Mouse (Mus musculus): ENCODE results near the gene Tnnt3.

DNA sequence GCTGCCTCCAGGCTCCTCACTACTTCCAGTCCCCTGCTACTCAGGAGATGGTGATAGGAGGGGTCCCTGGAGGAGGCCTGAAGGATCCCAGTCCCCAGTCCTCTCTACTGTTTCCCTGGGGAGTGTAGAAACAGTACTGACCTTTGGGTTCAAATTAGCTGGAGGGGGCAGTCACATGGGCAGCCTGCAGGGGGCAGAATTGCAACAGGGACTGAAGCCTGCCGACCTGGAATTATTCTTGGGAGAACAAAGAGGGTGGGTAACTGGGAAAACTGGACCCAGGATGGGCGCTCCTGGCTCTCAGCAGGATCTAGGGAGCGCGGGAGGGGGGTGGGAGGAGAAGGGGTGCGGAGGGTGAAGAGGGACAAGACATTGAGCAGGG, 17.5 kb upstream of the Tnnt3 start:
- TF ChIP-seq POLR2A (IDR thresholded peaks at IDR 0.05; ENCODE audit: borderline replicate concordance, low read depth, low read length) (no peak), CTCF (IDR thresholded peaks at IDR 0.05; ENCODE audit: low read depth, low read length) (peak; percentile 61)

All from bone marrow macrophage, adult 2 months (primary cell).